Mouse (Mus musculus) T-helper 1 cell (primary cell): ENCODE measurements at regions not wholly inside any gene's neighbourhood (a gene's known extent, or its start where the extent isn't known, plus 50 kb on each side); places are given as distances from the start of the nearest gene placed in this dataset.
"Not testable (repeated sequence)": the region's sequence is repeated elsewhere in the genome, so short reads cannot be mapped to it uniquely, and the experiment has no call there.

Experiments
- in situ Hi-C: fragments of 300-600 bp; cut with MboI, MseI; formaldehyde crosslinking; loops from one replicate; pipeline ENCODE4 v1.15.1; 2025; ENCODE audit warnings: high pct_unique_total_duplicates

DNA sequence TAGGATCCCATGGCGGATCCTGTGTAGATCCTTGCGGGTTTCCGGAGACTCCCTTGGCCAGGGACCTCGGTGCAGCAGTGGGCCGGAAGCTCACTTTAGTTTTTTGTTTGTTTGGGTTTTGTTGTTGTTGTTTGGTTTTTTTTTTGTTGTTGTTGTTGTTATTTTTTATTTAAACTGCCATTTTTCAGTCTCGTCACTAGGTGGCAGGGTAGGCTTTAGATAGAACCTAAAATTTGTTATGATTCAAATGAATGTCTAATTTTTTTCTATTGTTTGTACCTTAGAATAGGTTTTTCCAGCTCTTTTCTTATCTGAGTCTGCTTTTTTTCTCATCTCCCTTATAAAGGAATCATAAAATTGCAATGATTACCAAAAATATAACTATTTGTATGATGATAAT is 834.4 kb upstream of the Tacstd2 start:
- in situ Hi-C loops, result no loop called here

DNA sequence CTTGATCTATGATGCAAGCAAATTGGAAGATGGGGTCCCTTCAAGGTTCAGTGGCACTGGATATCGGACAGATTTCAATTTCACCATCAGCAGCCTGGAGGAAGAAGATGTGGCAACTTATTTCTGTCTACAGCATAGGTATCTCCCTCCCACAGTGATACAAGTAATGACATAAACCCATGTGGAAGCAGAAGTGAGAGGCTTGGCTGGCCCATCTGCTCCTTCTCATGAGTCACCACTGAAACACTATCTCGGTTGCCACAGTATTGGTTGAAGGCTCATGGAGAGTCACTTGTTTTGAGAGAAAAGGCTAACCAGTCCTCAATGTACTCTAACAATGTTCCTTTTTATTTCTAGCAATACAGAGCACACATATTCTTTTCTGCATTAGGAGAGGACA is 804.2 kb upstream of the Tacstd2 start:
- in situ Hi-C loops, result no loop called here

DNA sequence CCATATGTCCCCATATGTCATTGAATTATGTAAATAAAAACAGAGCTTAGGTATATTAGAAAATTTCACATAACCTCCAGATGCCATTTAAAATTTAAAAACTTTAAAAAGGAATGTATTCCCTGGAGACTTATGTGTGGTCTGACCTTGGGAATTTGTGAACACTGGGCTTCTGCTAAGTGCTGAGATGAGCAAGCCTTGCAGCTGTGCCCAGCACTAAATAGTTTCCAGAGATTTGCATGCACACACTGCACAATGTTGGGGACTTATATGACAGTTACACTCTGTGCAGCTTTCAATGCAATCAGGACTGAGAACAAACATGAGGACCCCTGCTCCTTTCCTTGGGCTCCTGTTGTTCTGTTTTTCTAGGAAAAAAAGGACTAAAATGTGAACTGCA is 803.6 kb upstream of the Tacstd2 start:
- in situ Hi-C loops, result not testable (repeated sequence)

- in situ Hi-C loops, result no loop called here
Measured at GRCm38 (mm10) chr6:68311409-68311808, 775.8 kb upstream of the Tacstd2 start.

DNA sequence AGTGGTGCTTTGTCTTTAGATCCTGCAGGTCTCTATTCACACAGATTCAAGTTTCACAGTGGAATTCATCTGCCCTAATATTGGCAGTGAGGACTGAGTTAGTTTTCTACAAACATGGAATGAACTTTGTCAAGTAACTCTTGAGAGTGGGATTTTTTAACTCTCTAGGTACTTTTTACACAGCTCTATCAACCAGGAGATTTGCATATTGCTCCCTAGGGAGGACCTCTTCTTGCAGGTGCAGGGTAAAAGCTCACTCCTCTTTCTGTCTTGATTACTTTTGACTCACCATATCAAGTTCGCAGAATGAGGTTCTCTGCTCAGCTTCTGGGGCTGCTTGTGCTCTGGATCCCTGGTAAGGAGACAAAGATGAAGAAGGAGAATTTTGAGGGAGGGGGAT is 766.5 kb upstream of the Tacstd2 start:
- in situ Hi-C loops, result loop anchor here (5.0 kb wide), 1 partner anchor 150 kb away; no protein-coding TSS in a partner anchor

- in situ Hi-C loops, result loop anchor here (5.0 kb wide), 1 partner anchor 66 kb away; no protein-coding TSS in a partner anchor
Measured at GRCm38 (mm10) chr6:68256725-68257124, 721.1 kb upstream of the Tacstd2 start.

- in situ Hi-C loops, result loop anchor here (5.0 kb wide), 1 partner anchor 66 kb away; no protein-coding TSS in a partner anchor
Measured at GRCm38 (mm10) chr6:68256151-68256550, 720.6 kb upstream of the Tacstd2 start.

GRCm38 (mm10) chr6:68252730-68253129 is 717.1 kb upstream of the Tacstd2 start:
- in situ Hi-C loops, result no loop called here

DNA sequence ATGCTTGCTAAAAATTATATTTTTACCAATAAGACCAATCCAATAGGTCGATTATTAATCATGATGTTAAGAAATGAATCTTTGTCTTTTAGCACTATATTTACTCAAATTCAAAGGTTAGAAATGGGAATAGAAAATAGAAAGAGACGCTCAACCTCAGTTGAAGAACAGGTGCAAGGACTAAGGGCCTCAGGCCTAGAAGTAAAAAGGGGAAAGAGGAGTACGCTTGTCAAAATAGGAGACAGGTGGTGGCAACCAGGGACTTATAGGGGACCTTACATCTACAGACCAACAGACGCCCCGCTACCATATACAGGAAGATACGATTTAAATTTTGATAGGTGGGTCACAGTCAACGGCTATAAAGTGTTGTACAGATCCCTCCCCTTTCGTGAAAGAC is 715.7 kb upstream of the Tacstd2 start:
- in situ Hi-C loops, result not testable (repeated sequence)

DNA sequence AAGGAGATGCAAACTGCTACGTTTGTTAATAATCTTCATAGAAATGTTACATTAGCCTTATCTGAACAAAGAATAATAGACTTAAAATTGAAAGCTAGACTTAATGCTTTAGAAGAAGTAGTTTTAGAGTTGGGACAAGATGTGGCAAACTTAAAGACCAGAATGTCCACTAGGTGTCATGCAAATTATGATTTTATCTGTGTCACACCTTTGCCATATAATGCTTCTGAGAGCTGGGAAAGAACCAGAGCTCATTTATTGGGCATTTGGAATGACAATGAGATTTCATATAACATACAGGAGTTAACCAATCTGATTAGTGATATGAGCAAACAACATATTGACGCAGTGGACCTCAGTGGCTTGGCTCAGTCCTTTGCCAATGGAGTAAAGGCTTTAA is 714.8 kb upstream of the Tacstd2 start:
- in situ Hi-C loops, result not testable (repeated sequence)

DNA sequence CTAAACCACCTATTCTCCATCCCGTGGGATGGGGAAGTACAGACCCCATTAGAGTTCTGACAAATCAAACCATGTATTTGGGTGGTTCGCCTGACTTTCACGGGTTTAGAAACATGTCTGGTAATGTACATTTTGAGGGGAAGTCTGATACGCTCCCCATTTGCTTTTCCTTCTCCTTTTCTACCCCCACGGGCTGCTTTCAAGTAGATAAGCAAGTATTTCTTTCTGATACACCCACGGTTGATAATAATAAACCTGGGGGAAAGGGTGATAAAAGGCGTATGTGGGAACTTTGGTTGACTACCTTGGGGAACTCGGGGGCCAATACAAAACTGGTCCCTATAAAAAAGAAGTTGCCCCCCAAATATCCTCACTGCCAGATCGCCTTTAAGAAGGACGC is 713.7 kb upstream of the Tacstd2 start:
- in situ Hi-C loops, result not testable (repeated sequence)

- in situ Hi-C loops, result not testable (repeated sequence)
Measured at GRCm38 (mm10) chr6:68248018-68248533, 712.5 kb upstream of the Tacstd2 start.

- in situ Hi-C loops, result not testable (repeated sequence)
Measured at GRCm38 (mm10) chr6:68242749-68243148, 707.2 kb upstream of the Tacstd2 start.

DNA sequence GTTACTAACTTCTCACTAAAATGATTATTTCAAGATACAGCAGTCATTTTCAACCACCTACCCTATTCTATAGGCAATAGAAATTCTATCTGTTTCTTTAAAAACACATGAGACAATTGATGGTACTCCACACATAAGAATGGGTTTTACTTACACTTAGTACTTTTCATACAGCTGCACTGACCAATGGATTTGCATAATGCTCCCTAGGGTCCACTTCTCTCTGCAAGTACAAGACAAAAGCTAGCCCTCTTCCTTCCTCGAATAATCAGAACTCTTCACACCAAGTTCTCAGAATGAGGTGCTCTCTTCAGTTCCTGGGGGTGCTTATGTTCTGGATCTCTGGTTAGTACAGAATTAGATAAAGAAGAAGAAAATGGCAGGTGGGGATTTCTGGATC is 684.1 kb upstream of the Tacstd2 start:
- in situ Hi-C loops, result no loop called here

GRCm38 (mm10) chr6:68201448-68201847 is 665.9 kb upstream of the Tacstd2 start:
- in situ Hi-C loops, result loop anchor here (10.0 kb wide), 1 partner anchor 383 kb away; no protein-coding TSS in a partner anchor

DNA sequence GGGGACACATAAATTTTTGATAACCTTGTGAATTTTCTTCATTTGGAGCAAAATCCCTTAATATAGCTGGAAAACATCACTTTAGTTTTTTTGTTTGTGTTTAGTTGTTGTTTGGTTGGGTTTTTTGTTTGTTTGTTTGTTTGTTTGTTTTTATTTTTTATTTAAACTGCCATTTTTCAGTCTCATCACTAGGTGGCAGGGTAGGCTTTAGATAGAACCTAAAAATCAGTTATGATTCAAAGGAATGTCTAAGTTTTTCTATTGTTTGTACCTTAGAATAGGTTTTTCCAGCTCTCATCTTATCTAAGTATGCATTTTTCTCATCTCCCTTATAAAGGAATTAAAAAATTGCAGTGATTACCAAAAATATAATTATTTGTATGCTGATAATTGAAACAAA is 662.4 kb upstream of the Tacstd2 start:
- in situ Hi-C loops, result no loop called here

DNA sequence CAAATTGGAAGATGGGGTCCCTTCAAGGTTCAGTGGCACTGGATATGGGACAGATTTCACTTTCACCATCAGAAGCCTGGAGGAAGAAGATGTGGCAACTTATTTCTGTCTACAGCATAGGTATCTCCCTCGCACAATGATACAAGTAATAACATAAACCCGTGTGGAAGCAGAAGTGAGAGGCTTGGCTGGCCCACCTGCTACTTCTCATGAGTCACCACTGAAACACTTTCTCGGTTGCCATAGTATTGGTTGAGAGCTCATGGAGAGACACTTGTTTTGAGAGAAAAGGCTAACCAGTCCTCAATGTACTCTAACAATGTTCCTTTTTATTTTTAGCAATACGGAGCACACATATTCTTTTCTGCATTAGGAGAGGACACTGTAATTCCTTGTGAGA is 629.2 kb upstream of the Tacstd2 start:
- in situ Hi-C loops, result no loop called here

GRCm38 (mm10) chr6:68164111-68164510 is 628.5 kb upstream of the Tacstd2 start:
- in situ Hi-C loops, result not testable (repeated sequence)

DNA sequence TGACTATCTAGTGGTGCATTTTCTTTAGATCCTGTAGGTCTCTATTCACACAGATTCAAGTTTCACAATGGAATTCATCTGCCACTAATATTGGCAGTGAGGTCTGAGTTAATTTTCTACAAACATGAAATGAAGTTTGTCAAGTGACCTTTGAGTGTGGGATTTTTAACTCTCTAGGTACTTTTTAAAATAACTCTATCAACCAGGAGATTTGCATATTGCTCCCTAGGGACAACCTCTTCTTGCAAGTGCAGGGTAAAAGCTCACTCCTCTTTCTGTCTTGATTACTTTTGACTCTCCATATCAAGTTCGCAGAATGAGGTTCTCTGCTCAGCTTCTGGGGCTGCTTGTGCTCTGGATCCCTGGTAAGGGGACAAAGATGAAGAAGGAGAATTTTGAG is 616.0 kb upstream of the Tacstd2 start:
- in situ Hi-C loops, result loop anchor here (5.0 kb wide), 1 partner anchor 151 kb away; no protein-coding TSS in a partner anchor

DNA sequence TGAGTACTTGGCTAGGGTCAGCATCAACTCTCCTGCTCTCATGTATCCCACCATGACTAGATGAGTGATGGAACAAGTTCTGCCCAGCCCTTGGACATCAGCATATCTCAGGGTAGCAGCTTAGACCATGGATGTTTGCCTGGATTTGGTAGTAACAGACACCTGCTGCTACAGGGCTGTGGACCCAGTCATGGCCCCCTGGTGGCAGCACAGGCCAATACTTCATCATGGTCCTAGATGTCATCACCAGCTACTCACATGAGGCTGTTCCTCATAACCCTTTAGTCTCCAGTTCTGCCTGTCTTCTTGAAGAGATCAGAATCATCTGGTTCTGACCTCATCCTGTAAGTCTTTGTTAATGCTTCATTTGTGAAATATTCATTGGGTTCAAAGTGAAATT is 566.9 kb upstream of the Tacstd2 start:
- in situ Hi-C loops, result no loop called here
